Mouse (Mus musculus): ENCODE measurements around the gene Il27ra.

Gene Il27ra

DNA sequence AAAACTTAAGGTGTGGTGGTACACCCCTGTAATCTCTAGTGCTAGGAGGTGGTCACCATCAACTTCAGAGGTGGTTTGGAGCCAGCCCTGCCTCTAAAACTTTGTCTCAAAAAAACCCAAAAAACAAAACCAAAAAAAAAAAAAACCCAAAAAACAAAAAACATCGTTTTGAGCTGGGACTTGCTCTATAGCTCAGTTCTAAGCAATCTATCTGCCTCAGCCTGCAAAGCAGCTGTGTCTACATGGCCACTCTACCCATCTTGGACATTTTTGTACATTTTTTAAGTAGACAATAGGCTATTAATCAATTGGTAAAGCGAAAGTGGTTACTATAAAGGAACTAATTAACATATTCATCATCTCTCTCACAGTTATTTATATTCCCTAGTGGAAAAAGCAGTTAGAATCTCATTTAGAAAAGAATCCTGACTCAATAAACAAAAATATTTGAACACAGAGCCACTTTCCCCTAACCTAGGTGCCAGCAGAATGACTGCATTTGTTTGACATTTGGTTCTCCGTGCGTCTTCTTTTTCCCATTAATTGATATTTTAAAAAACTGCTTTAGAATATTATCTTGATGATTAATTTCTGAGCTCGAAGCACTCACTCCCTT, 23.2 kb upstream of the Il27ra start:
- DNase-seq (ENCODE audit: low spot score): no peak

DNA sequence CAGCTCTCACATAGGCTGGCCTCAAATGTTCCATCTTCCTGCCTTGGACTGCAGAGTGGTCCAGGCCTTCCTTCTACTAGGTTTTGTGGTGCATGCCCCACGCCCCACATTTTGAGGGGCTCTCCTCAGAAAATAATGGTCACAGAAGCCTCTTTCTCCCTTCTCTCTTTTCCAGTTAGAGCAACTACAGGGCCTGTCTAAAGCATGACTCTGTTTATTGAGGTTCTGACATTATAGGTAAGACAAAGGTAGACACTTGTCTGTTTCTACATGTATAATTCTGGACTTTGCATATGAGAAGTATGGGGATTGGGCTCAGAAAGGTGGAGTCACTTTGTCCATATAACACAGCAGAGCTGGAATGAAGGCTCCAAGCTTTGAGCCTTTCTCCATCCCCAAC, 22.6 kb upstream of the Il27ra start, which contains the start of gene Gm10643:
TSS of gene Gm10643 (minus strand) at position 101 of the 400 bp plus-strand sequence.
- no peak for DNase-seq (ENCODE audit: low spot score)

DNA sequence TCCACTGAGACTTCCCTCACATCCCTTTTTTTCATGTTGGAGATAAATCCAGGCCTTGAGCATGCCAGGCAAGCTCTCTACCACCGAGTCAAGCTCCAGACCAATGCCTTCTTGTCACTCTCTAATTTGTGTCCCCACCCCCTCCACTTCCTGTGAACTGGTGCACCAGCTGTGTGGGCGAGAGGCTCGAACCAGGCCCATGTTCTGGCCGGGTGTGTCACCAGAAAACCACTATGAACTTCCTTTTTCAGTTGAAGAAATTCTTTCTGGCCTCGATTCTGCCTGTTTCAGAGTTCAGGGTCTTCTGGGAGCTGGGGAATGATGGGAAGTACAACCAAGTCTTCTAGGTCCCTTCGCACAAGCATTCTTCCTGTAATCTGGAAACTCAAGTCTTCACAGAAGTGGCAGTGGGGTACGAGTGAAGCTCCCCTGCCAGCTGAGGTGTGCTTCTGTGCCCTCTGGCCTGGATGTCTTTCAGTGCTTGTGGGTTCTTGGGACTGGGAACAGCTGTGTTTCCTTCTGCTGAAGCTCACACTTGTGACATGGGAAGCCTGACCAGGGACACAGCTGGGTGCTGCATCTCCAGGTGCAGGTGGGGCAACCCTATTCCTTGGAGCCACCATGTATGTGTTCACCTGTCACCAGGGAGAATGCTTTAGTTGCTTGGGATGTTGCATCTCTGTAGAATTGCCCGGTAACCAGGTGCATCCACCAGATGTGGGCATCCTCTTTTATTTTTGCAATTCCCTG, 21.6 kb upstream of the Il27ra start:
- peak; percentile 78 for DNase-seq (ENCODE audit: low spot score)

DNA sequence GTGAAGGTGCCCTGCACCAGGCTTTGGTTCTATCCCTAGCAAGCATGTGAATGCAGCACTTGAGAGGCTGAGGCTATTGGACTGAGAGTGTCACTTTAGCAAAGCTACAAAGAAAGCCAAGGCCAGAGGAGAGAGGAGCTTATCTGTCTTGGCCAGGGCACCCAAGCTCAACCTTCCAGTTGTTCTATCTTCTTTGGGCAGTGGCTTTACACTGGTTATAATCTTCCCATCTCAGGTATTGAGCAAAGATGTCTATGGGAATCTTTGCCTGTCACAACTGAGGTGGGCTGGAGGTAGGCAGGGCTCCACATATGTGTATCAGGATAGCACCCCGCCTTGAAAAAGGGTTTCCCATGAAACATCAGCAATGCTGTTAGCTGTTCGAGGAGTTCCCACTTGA, 17.9 kb upstream of the Il27ra start:
- DNase-seq (ENCODE audit: low spot score): no peak

DNA sequence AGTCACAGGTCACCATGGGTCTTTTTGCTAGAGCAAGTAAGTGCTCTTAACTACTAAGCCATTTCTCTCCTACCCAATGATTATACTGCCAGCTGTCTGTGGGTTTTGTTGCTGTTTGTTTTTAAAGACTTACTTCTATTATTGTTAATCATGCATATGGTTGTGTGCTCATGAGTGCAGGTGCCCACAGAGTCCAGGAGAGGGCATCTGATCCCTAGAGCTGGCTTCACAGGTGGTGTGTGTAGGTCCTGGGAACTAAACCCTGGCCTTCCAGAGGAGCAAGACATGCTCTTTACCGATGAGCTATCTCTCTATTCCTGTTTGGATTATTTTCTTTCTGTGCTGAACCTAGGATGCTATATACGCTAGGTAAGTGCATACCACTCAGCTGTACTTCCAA, 16.8 kb upstream of the Il27ra start:
- DNase-seq (ENCODE audit: low spot score): no peak

DNA sequence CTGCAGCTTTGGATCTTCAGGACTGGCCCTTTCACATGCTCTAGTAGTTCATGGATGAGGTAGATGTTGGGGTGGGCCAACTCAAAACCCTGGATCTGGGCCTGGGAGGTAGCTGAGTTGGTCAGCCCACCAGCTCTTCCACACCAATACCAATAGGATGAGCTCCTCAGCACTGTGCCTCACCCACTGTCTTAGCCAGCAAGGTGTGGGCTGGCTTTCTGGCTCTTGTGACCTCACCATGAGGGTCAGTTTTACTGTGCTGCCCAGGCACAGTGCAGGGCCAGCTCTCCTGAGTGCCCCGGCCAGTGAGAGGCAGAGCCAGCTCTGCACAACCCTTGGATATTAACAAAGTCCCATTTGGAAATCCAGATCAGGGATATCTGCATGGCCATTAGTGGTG, 15.4 kb upstream of the Il27ra start:
- DNase-seq (ENCODE audit: low spot score): no peak

DNA sequence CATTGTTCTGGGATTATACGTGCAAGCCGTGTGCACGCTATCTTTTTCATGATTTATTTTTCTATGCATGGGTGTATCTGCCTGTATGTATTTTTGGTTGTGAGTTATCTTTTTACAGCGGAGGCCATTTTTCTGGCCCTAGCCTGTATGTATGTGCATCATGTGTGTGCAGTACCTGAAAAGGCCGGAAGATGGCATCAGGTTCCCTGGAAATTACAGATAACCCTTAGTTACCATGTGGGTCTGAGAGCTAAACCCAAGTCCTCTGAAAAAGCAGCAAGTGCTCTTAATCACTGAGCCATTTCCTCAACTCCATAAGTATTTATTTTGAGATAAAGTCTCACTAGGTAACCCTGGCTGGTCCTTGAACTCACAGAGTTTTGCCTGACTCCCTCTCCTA, 10.8 kb upstream of the Il27ra start:
- no peak for DNase-seq (ENCODE audit: low spot score)

DNA sequence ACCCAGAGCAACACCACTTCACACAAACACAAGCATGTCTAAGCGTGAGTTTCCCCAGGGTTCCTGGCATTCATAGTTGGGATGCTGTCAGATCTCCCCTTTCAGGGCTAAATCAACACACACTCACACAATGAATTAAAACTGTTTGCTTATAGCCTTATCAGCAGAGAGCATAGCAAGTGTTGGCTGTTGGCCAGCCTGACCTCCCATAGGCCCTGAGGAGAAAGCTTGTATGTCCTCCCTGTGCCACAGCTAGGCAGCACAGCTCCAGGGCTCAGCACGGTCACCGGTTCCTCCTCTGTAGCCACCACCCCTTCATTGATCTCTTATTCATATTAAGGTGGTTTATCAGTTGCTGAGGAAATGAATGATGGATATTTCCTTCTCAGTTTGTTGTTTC, 10.4 kb upstream of the Il27ra start:
- no peak for DNase-seq (ENCODE audit: low spot score)

DNA sequence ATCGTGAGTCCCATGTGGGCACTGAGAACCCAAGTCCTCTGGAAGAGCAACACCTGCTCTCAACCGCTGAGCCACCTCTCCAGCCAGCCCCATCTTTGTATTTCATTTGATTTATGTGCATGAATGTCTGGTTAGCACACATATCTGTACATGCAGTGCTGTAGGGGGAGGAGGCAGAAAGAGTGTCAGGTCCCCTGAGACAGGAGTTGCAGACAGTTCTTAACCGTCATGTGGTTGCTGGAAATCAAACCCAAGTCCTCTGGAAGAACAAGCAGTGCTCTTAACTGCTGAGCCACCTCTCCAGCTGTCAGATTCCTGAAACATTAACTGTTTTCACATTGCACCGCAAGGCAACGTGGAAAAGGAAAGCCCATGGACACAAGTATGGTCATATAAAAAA, 5.8 kb upstream of the Il27ra start:
- DNase-seq (ENCODE audit: low spot score): no peak

DNA sequence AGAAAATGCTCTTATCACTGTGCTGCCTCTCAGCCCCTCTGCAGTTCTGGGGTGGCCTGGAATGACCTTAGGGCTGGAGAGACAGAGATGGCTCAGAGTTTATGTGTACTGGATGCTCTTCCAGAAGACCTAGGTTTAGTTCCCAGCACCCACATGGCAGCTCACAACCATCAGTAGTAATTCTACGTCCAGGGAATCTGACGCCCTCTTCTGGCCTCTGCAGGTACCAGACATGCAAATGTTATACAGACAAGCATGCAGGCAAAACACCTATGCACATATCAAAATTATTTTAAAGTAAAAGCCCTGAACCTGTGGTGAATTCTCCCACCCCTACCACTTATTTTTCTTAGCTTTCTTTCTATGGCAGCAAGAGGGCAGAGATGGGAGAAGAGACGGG, 4.1 kb upstream of the Il27ra start:
- no peak for DNase-seq (ENCODE audit: low spot score)

DNA sequence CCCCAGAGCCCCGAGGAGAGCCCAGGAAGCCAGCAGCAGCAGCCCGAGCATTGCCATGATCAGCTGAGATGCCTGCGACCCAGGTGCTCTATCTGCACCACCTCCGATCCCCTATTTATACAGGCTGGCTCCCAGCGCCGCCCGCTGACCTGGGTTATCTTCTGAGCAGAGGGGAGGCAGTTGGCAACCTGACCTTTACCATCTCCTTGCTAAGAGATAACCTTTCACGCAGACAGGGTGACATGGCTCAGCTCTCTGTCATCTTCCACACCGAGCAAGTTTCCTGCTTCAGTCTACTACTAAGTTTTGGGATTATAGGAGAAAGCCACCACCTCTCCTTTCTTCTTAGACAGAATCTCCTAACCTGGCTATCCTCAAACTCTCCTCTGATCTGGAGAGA, 2.5 kb upstream of the Il27ra start, which contains the start of gene Rln3:
TSS of gene Rln3 (minus strand) at position 101 of the 400 bp plus-strand sequence.
- no peak for DNase-seq (ENCODE audit: low spot score)

DNA sequence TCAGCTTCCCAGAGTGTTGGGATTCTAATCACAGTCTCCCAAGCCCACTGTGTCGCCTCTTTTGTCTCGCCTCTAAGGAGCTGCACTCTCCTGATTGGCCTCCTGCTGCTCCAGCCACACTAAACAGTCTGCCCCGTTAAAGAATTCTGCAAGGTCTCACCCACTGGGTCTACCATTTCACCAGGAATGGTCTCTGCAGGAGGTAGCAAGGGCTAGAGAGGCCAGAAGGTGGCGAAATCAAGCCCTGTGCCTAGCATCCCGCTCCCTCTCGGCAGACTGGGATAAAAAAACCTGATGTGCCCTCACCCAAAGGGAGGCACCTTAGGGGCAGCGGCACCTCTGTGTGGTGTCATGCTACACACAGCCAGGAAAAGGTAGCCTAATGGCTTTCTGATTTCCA, 1.7 kb upstream of the Il27ra start:
- no peak for DNase-seq (ENCODE audit: low spot score)

DNA sequence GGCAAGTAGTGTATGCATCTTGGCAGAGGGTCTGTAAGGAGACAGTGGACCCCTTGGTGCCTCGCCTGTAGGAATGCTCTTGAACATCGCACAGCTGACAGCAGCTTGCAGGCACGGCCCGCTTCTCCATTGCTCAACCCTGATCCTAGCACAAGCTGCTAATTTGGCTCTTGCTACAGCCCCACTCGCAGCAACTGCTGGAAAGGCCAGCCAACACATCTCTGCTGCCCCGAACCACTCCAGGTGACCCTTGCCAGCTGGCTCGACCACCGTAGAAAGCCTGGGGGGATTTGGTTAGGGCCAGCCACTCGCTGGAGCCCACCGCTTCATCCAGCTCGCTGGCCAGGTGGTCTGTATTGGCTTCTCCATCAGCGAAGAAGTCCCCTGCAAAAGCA, 556 bp upstream of the Il27ra start:
- DNase-seq (ENCODE audit: low spot score): no peak

DNA sequence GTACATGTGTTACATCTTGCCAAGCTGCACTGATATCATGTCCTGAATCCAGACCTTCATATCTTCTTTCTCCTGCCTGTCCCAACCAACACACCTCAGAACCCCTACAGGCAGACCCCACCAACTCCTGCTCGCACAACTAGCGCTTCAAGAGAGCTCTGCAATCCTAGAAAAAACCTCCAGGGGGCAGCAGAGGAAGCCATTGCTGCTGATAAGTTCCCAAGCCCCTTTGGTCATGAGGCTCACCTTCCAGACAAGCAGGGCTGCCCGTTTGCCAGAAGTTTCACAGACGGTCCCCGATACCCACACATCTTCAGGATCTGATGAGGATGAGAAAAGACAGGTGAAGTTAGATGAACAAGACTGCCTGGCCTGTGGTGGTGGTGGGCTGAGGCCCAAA, 3.3 kb downstream of the Il27ra start:
- DNase-seq (ENCODE audit: low spot score): peak; percentile 74

DNA sequence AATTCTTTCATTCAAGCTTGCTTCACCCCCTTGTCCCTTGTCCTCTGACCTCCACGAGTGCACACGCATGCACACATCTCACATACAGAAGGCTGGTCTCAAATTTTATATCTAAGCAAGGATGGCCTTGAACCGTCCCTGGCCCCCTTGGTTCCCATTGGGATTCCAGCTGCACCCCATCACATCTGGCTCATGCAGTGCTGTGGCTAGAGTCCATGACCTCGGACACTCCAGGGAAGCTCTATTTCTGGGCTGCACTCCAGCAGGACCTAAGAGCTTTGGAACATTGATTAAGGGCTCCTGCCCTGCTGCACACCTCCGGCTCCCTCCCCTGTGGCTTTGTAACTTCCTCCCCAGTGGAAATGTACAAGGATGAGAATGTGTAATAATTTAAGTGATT, 4.4 kb downstream of the Il27ra start:
- DNase-seq (ENCODE audit: low spot score): no peak

DNA sequence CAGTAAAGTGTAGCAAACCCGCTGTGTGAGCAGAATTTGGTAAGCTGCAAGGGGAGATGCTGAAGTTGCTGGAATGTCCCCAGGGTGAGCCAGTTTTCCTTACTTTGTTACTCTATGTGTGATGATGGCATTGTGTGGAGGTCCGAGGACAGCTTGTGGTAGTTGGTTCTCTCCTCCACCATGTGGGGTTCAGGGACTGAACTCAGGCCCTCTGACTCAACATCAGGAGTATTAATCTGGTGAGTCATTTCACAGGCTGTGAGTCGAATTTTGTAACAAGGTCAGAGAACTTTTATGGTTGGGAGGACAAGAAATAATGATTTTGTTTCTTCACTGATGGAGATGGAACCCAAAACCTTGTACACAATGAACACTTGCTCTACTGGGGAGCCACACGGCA, 9.6 kb downstream of the Il27ra start:
- no peak for DNase-seq (ENCODE audit: low spot score)

DNA sequence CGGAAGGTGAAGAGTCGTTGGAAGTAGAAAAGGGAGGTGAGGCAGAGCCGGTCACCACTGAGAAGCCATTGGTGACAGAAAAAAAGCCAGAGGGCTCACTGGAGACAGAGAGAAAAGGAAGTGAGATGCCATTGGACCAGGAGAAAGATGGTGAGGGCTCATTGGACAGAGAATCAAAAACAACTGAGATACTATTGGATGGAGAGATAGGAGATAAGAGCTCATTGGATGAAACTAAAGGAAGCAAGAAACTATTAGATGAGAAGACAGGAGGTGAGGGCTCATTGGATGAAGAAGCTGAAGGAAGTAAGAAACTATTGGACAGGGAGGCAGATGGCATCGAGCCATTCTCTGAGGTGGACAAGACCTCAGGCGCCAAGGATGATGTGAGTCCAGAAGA, 13.1 kb downstream of the Il27ra start:
- no peak for DNase-seq (ENCODE audit: low spot score)

DNA sequence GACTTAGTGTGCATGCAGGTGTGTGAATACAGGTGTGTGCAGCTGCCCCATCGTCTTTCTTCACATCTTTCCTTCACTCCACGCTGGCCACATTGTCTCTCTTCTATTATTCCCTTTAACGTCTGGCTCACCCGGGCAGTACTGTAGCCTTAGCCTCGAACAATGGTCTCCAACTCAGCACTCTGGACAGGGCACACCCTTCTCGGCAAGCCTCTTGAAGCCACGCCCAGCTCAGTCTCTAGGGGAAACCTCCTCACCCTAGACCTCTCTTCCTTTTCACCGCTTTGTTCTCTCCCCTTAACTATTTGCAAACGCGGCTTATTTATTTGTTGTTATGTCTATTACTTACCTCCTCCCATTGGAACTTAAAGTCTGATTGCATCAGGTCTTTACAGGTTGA, 14.9 kb downstream of the Il27ra start:
- no peak for DNase-seq (ENCODE audit: low spot score)

DNA sequence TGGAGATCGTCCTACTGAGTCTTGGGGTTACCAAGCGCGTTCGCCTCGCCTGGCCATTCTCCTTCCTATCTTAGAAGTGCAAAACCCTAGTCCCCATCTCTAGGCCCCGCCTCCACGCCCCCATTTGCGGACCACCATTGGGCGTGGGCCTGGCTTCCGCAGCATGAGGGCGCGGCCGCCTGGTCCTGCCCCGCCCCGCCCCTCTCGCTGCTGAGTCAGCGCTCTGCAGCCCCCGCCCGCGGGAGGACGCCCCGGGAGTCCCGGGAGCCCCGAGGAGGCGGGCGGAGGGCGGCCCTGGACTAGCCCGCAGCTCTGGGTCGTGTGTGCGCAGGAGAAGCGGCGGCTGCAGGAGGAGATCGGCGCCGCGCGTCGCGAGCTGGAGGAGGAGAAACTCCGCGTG, 16.5 kb downstream of the Il27ra start:
- DNase-seq (ENCODE audit: low spot score): peak; percentile 41

DNA sequence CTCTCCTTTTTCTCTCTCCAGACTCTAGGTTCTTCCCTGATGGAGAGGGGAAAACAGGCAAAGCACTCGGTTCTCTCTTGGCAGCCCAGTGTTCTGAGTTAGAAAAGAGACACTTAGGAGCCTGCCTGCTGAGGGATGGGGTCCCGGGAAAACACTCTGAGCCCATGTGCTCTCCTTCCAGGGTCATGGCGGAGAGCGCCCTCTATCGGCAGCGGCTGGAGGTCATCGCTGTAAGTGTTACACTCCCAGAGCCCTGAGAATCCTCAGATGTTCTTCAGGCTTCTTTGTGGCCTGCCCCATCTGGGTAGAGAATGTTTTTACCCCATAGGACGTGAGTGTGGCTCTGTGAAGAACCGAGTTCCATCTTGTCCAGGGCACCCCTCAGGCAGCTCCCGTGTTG, 18.2 kb downstream of the Il27ra start:
- peak; percentile 63 for DNase-seq (ENCODE audit: low spot score)

DNA sequence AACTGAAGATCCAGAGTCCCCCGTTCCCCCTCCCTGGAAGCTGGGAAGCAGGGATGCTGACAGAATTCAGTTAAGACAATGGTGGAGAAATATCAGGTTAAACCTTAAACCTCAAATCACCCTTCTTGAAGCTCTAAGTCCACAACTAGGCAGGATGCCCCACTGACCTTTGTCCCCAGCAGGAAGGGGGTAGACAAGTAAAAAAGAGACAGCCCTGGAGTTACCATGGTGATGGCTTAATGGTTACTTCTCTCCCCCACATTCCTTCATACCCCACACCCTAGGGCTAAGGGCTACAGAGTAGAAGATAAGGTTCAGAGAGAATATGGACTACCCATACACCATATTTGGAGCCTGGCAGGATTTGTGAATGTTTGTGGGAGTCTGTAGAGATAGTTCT, 18.8 kb downstream of the Il27ra start:
- DNase-seq (ENCODE audit: low spot score): no peak

DNA sequence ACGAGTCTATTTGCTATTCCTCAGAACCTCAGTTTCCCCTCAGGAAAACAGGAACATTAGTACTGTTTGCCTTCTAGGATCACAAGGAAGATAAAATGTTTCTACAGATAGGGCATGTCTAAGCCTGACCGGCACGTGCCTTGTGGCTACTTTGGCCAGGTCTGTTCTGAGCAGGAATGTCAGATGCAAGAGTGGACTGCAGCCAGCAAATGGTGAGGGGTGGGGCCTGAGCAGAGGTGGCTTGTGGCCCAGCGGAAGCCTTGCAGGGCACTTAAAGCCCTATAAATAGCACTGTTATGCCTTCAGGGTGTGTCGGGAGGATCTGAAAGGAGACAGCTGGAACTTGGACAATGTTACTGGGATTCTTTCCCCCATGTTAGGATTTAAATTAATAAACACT, 19.3 kb downstream of the Il27ra start:
- no peak for DNase-seq (ENCODE audit: low spot score)

DNA sequence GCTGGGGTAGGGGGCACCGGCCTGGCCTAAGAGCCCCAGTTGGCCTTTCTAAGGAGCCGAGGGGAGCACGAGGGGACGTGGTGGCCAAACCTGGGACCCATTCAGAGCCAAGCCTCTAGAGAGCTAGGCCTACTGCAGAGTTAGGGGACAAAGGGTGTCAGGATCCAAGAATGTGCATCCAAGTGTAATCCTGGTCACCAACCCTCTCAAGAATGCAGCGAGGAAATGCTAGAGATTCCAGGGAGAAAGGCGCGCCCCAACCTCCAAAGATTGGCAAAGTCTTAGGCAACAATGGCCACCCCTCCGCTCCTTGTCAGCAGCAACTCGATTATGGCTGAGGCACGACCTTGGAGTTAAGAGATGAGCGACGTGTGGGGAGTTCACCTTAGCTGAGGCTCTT, 20.8 kb downstream of the Il27ra start:
- no peak for DNase-seq (ENCODE audit: low spot score)

DNA sequence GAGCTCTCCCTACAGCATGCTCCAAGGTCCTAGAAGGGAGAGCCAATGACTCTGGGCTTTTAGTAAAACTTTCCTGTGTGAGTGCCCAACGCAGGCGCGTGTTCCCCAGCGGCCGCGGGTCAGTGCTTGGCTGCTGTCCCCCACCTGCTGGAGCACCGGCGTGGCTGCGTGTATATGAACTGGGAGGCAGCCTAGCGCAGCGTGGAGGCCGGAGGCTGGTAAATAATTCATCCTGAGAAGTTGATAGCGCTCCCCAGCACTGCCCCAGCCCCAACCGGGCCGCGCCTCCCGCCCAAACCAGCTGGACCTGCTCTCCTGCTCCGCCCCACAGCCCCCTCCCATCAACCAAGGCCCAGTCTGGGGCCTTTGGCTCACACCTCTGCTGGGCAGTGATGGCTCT, 21.3 kb downstream of the Il27ra start, which contains the start of gene Palm3:
TSS of gene Palm3 (plus strand) at position 376 of the 400 bp plus-strand sequence.
- no peak for DNase-seq (ENCODE audit: low spot score)
